Mouse (Mus musculus): ENCODE results near the gene Ptprb.

The Ptprb gene

GRCm38 (mm10) chr10:116374111-116374510 is 98.8 kb downstream of the Ptprb start:
- no peak for DNase-seq (ENCODE audit: low spot score in 2 of 2)

- DNase-seq (ENCODE audit: low spot score in 2 of 2): no peak
Observed at GRCm38 (mm10) chr10:116376853-116377252, 101.5 kb downstream of the Ptprb start.

DNA sequence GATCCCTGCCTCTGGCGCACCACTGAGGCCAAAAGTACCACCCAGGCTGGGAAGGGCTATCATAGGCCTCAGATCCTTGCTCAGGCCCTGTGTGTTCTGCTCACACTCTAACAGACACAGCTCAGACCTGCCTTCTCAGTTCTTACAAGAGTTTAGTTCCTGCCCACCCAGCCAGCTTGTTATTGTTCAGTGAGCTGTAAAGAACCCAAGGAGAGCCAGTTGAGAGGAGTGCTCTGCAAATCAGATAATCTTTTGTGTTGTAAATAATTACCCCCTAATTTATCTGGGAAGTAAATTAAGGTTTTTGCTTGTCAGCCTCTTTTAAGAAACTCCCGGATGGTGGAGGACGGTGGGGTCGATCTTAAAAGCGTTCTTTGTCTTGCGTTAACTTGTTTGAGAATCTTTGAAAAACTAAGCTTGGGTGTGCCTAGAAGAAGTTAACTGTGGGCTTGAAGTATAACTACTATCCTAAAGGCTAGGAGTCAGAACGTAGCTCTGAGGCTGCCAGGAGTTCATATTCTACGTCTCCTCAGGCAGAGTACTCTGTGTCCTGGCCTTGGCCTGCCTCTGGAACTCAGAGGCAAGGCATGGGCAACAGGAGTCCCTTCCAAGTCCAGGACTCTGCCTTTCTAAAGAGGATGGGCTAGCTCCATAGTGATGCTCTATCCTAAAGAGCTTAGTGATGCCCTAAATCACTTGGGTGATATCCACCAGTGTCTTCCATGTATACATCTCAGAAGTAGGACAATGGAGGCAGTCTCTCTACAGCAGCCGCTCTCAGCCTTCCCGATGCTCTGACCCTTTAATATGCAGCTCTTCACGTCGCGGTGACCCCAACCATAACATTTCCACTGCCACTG is 107.7 kb downstream of the Ptprb start:
- DNase-seq (ENCODE audit: low spot score in 2 of 2): no peak

DNA sequence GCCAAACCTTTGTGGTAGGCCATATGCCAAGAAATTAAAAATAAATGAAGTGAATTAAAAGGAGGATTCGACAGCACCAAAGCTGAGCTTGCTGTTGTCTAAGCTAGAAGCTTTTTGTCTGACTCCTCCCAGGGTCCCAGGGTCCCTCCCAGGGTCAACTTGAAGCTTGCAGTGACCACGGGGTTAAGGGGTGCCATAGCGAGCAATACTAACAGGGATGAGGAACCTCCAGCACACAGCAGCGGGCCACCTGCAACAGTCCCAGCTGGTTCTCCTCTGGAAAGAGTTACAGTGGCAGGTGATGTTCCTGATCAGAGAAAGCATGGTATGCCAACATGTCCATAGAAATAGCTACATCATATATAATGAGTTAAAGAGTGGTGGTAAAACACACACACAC is 109.1 kb downstream of the Ptprb start:
- no peak for DNase-seq (ENCODE audit: low spot score in 2 of 2)

GRCm38 (mm10) chr10:116386391-116386885 is 111.1 kb downstream of the Ptprb start:
- no peak for DNase-seq (ENCODE audit: low spot score in 2 of 2)

DNA sequence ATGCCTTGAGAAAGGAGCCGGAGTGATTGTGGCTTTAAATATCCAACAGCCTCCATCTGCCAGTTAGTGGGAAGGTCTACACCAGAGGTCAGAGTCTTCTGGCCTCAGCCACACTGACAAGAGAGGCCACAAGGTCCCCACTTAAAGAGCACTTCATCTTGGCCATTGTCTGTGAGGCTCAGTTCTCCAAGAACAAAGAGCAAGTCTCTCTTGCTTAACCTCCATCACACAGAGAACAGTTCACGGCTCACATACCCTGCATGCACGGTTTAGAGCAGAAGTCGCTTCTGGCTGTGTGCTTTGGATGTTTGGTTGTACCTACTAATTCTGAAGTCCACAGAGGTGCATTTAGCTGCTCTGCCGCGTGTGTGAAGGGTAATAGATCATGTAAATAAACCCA is 113.5 kb downstream of the Ptprb start:
- no peak for DNase-seq (ENCODE audit: low spot score in 2 of 2)

DNA sequence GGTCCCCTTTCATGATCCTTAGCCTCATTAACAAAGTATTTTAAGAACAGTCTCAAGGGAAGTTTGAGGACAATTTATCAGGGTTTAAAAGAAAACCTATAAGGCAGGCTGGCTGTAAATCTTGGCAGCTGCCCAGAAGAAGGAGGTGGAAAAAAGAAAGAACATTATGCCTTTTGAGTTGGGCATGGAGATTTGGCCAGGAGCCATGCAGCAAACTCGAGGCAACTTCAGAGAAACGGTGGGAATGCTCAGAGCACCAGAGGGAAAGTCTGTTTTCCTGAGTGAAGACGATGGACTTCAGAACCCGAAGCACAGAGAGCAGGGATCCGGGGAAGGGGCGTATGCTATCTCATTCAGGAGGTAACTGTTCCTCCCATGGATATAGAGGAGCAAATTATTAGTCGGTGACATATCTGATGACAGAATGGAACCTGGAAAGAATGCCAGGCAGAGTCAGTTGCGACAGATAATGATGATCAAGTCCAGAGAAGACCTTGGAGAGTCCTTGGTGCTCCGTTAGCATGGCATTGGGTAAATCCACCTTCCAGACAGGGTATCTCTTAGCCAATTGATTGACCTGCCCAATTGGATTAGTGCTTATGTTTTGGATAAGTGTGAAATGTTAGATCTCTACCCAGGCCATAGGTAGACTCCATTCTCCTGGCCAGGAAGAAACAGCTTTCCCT is 118.6 kb downstream of the Ptprb start:
- no peak for DNase-seq (ENCODE audit: low spot score in 2 of 2)

DNA sequence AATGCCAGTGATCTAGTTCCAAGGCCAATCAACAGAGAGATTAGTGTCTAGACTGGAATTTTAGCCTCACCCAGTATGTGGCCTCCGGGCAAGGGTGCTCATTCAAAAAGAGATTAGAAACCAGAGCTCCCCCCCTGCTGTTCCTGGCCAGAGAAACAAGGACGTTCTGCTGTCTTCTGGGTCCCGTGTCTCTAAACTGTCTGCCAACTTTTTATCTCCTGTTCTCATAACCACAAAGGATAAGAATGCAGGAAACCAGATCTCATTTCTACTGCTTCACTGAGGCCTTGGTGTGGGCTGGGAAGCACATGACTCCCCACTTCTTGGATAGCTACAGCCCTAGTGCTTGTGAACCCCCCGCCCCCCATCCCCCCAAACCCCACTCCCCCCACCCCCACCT is 119.3 kb downstream of the Ptprb start:
- DNase-seq (ENCODE audit: low spot score in 2 of 2): no peak

DNA sequence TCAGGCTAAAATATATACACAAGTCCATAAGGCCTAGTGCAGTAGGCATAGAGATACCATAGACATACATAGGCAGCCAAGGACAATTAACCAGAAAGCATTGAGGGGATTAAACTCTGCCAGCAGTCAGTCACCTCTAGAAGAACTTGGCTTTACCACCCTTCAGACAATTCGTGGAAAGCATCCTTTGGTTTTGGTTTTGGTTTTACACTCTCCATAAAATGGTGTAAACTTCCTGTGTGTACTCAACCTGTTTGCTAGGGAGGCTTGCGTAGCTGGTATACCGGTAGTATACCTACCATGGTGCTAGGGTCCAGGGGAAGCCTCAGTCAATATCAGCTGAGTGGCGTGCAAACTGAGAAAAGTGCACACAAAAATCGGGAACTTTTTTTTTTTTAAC is 121.0 kb downstream of the Ptprb start:
- DNase-seq (ENCODE audit: low spot score in 2 of 2): no peak

GRCm38 (mm10) chr10:116396966-116397365 is 121.6 kb downstream of the Ptprb start:
- DNase-seq (ENCODE audit: low spot score in 2 of 2): no peak

- DNase-seq (ENCODE audit: low spot score in 2 of 2): peak; percentile 5 to 7
Observed at GRCm38 (mm10) chr10:116397573-116397972, 122.2 kb downstream of the Ptprb start.

DNA sequence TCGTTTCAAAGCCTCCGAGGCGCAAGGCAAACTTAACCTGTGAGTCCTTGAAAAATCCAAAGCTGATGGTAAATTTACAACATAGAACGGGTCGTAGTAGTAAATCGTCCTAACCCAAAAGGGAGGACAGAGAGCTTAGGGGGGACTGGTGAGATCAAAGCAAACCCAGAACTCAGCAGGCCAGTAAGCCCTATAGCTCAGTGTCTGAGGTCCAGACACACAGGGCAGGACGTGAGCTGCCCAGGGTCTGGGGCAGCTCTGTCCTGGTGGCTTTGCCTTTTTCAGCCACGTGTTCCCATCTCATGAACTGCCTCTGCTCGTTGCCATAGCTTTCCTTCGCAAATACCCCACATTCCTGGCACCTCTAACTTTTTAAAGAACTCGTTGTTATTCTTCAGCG is 122.7 kb downstream of the Ptprb start:
- DNase-seq (ENCODE audit: low spot score in 2 of 2): no peak

GRCm38 (mm10) chr10:116402742-116403425 is 127.6 kb downstream of the Ptprb start:
- no peak for DNase-seq (ENCODE audit: low spot score in 2 of 2)

DNA sequence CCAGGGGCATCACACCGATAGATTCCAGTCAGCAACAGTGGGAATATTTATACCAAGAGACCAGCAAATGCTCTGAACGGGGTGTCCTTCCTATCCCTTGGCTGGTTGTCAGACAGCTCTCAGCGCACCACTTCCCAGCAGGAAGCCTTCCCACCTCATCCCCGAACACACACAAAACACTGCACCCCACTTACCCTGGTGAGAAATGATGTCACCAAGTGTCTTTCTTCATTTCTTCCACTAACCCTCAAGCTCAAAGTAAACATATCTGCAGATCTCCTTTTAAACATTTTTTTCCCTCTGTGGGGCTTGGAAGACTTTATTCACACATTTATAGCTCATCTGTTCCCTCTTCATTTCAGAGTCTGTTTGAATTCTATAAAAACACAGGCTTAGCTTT is 128.4 kb downstream of the Ptprb start:
- no peak for DNase-seq (ENCODE audit: low spot score in 2 of 2)

DNA sequence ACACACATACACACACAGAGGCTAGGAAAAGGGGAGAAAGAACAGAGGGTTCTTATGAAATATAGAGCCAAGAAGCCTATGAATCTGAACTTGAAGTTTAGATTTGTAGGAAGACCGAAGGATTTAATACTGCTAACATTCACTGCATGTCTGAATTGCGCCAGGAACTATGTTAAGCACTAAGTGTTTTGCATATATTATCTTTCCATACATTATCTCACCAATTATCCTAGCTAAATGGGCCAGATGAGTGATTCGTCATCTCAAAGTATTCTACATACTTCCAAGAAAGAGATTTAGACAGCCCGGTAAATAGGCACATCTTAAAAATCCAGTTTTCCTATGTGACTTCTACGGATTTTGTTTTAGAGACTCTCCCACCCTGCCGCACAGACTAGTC is 129.7 kb downstream of the Ptprb start:
- no peak for DNase-seq (ENCODE audit: low spot score in 2 of 2)

GRCm38 (mm10) chr10:116407684-116408359 is 132.5 kb downstream of the Ptprb start:
- DNase-seq (ENCODE audit: low spot score in 2 of 2): no peak

DNA sequence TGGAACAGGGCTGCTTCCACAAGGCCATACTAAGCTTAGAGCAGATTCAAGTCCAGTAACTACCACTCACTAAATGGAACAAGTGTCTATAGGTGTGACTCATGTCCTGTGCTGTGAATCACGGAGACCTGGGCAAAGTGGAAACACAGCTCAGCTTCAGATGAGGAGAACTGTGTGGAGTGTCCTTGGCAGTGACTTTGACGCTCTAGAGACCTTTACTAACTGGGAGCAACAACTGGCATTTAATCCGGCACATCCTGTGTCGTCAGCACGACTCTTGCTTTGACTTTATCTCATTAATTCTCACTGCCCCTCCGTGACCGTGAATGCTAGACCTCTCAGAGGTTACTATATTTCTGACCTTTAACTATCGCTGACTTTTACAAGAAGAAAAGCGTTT is 135.5 kb downstream of the Ptprb start:
- no peak for DNase-seq (ENCODE audit: low spot score in 2 of 2)

DNA sequence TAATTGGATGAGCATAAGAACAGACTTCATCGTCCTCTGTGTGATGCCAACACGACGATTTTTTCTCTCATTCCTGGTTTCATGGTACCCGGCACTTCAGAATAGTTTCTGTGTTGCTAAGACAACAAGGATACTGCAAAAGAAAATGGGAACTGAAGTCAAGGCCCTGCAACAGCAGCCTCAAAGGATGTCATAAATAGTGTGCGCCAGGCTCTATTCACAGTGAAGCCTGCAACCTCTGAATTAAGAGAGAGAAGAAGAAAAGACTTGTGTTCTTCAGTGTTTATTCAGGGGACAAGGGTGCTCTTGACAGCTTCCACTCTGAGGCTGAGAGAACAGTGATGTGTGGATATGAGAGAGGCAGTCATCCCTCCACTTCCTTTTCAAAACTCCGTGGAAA is 140.8 kb downstream of the Ptprb start:
- DNase-seq (ENCODE audit: low spot score in 2 of 2): no peak

DNA sequence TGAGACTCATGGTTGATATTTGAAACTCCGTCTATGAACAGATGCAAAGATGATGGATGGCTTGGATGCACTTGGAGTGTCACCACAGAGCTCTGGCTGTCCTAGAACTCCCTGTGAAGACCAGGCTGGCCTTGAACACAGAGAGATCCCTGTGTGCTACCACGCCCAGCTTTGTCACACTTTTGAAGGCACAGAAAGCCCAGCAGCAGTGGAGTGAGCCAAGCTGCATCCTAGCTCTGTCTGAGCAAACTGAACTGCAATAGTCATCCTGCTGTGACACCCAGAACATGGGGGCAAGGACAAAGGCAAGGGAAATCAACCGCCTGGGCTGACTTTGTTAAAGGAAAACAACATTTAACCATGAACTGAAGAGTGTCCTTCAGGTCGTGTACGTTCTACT is 141.4 kb downstream of the Ptprb start:
- no peak for DNase-seq (ENCODE audit: low spot score in 2 of 2)

DNA sequence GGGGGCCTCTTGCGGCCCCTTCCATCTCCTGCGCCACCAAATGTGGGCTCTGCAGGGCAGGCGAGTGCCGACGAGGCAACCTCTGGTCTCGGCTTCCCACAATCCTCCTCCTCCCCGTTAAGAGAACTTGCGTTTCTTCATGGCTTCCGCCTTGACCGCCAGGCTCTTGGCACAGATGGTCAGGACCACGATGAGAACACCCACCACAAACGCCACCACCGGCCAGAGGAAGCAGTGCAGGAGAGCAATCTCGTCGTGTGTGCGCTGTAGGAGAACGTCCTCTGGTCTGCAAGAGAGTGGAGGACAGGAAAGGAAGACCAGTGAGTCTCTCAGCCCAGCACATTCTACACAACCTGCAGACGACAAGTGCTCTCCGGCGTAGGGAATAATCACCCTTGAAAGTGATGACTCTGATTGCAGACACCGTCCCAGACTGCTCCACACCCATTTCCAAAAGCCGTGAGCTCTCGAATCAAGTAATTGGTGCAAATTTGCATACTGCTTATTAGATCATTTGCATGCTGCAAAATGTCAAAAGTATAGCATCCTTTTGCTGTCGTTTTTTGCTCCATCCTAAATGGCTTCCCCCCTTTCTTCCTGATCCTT is 142.9 kb downstream of the Ptprb start:
- DNase-seq (ENCODE audit: low spot score in 2 of 2): no peak

GRCm38 (mm10) chr10:116420976-116421375 is 145.7 kb downstream of the Ptprb start:
- no peak for DNase-seq (ENCODE audit: low spot score in 2 of 2)

- no peak for DNase-seq (ENCODE audit: low spot score in 2 of 2)
Observed at GRCm38 (mm10) chr10:116422551-116422950, 147.2 kb downstream of the Ptprb start.

Data from spleen, postnatal 36 days (tissue).